Mouse (Mus musculus): ENCODE measurements around the gene Mex3a. TPM values are rescaled to one million over a fixed set of nuclear protein-coding genes. Genes with fewer than 3 reads are reported as not detected.
"Not testable (repeated sequence)": the region's sequence is repeated elsewhere in the genome, so short reads cannot be mapped to it uniquely, and the experiment has no call there.

Mex3a gene
- total RNA-seq, 2 experiments from 2014 or later: 4.3 to 4.6 TPM

- DNase-seq (ENCODE audit: extremely low spot score in 1 of 2, low spot score in 1 of 2): no peak
Measured at GRCm38 (mm10) chr3:88563442-88563841, 31.2 kb downstream of the Mex3a start.

- no peak for DNase-seq (ENCODE audit: extremely low spot score in 1 of 2, low spot score in 1 of 2)
Measured at GRCm38 (mm10) chr3:88563966-88564365, 31.8 kb downstream of the Mex3a start.

GRCm38 (mm10) chr3:88566116-88566515, 33.9 kb downstream of the Mex3a start:
- DNase-seq (ENCODE audit: extremely low spot score in 1 of 2, low spot score in 1 of 2): no peak

- no peak for DNase-seq (ENCODE audit: extremely low spot score in 1 of 2, low spot score in 1 of 2)
Measured at GRCm38 (mm10) chr3:88566536-88567061, 34.4 kb downstream of the Mex3a start.

- DNase-seq (ENCODE audit: extremely low spot score in 1 of 2, low spot score in 1 of 2): no peak
Measured at GRCm38 (mm10) chr3:88567892-88568291, 35.7 kb downstream of the Mex3a start.

GRCm38 (mm10) chr3:88568615-88569014, 36.4 kb downstream of the Mex3a start:
- DNase-seq (ENCODE audit: extremely low spot score in 1 of 2, low spot score in 1 of 2): no peak

- no peak for DNase-seq (ENCODE audit: extremely low spot score in 1 of 2, low spot score in 1 of 2)
Measured at GRCm38 (mm10) chr3:88569093-88569492, 36.9 kb downstream of the Mex3a start.

GRCm38 (mm10) chr3:88569694-88570093, 37.5 kb downstream of the Mex3a start:
- DNase-seq (ENCODE audit: extremely low spot score in 1 of 2, low spot score in 1 of 2): no peak

GRCm38 (mm10) chr3:88570341-88570740, 38.1 kb downstream of the Mex3a start:
- no peak for DNase-seq (ENCODE audit: extremely low spot score in 1 of 2, low spot score in 1 of 2)

- no peak for DNase-seq (ENCODE audit: extremely low spot score in 1 of 2, low spot score in 1 of 2)
Measured at GRCm38 (mm10) chr3:88571856-88572255, 39.7 kb downstream of the Mex3a start.

- no peak for DNase-seq (ENCODE audit: extremely low spot score in 1 of 2, low spot score in 1 of 2)
Measured at GRCm38 (mm10) chr3:88572835-88573234, 40.6 kb downstream of the Mex3a start.

- DNase-seq (ENCODE audit: extremely low spot score in 1 of 2, low spot score in 1 of 2): no peak
Measured at GRCm38 (mm10) chr3:88573810-88574209, 41.6 kb downstream of the Mex3a start.

GRCm38 (mm10) chr3:88575540-88575939, 43.3 kb downstream of the Mex3a start, which contains the start of gene Ssr2:
Gene Ssr2 (plus strand): TSS chr3:88575876.
- DNase-seq (ENCODE audit: extremely low spot score in 1 of 2, low spot score in 1 of 2): no peak

- not testable (repeated sequence) for DNase-seq (ENCODE audit: extremely low spot score in 1 of 2, low spot score in 1 of 2)
Measured at GRCm38 (mm10) chr3:88577846-88578245, 45.7 kb downstream of the Mex3a start.

GRCm38 (mm10) chr3:88578498-88579424, 46.6 kb downstream of the Mex3a start:
- DNase-seq (ENCODE audit: extremely low spot score in 1 of 2, low spot score in 1 of 2): no peak

- DNase-seq (ENCODE audit: extremely low spot score in 1 of 2, low spot score in 1 of 2): peak; percentile 65 to 67
Measured at GRCm38 (mm10) chr3:88579454-88580117, 47.4 kb downstream of the Mex3a start.

- DNase-seq (ENCODE audit: extremely low spot score in 1 of 2, low spot score in 1 of 2): no peak
Measured at GRCm38 (mm10) chr3:88585769-88586168, 53.6 kb downstream of the Mex3a start.

- DNase-seq (ENCODE audit: extremely low spot score in 1 of 2, low spot score in 1 of 2): no peak
Measured at GRCm38 (mm10) chr3:88586640-88587039, 54.4 kb downstream of the Mex3a start.

GRCm38 (mm10) chr3:88590246-88590645, 58.1 kb downstream of the Mex3a start:
- DNase-seq (ENCODE audit: extremely low spot score in 1 of 2, low spot score in 1 of 2): no peak

Data from layer of hippocampus, postnatal 25 days (tissue).